Mouse (Mus musculus) yolk sac, embryonic 10.5 days (tissue): ENCODE data around the gene Esp6.
"Not testable (repeated sequence)": the region's sequence is repeated elsewhere in the genome, so short reads cannot be mapped to it uniquely, and the experiment has no call there.

Source experiments
- DNase-seq: peaks from one replicate; pipeline ENCODE4 v3.0.0-alpha.2; 2017; ENCODE audit warnings: low spot score

The Esp6 gene

GRCm38 (mm10) chr17:40561207-40561606, at the start of gene Esp6:
Gene Esp6, plus strand, starts transcription at chr17:40561507.
- DNase-seq, result no peak

- no peak for DNase-seq
Measured at GRCm38 (mm10) chr17:40519818-40520217, 41.5 kb upstream of the Esp6 start, which contains the start of gene Esp8. Gene Esp8, plus strand, starts transcription at chr17:40520022.

GRCm38 (mm10) chr17:40529813-40530212, 31.5 kb upstream of the Esp6 start:
- no peak for DNase-seq

DNA sequence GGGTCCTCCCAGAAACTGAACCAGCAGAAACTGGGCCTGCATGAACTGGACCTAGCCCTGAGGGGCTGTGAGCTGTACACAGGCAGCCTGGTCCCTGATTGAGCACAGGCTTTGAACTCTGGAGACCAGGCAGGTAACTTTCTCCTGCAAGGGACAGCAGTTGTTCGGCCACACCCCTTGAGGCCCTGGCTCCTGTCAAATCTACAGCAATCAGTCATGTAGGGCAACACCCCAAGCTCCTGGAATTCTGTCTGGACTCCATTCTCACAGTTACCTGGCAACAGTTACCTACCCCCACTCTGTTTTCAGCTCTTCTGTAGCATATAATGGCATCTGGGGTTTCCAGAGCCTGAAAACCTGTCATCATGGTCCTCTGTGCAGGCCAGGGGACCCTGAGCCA, 30.2 kb upstream of the Esp6 start:
- no peak for DNase-seq

DNA sequence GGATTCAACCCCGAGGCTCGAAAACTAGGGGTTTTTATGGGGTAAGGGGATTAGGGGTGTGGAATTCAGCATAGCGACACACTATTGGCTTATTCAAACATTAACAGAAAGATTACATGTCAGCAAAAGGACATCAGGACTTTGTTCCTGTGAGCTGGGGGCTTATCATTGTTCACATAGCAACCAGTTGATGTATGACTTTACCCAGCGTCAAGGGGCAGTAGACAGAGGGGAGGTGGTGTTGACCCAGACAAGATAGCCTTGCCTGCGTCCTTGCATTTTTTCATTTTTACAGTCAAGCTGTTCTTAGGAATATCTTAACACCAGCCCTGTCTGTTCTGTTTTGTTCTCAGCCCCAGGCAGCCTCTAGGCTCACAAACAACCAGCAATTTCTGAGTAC, 14.3 kb upstream of the Esp6 start:
- peak; percentile 18 for DNase-seq

- DNase-seq, result no peak
Measured at GRCm38 (mm10) chr17:40553470-40553869, 7.8 kb upstream of the Esp6 start.

DNA sequence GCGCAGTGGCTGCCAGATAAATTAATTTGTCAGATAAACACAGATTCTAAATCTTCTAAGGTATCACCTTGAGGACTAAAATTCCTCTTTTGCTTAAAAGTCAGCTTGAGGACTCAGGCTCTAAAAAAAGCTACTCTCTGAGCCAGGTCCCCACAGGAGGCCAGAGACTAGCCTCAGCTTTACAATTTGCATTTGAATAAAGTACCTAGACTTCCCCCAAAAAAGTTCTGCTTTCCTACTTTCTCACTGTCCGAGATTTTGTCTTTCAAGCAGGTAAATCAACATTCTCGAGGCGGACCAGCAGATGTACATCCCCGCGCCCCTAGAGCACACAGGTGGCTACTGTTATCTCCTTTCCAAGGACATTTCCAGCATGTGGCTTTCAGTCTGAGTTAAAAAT, 22.6 kb downstream of the Esp6 start:
- DNase-seq, result not testable (repeated sequence)

GRCm38 (mm10) chr17:40591297-40591696, 30.0 kb downstream of the Esp6 start:
- DNase-seq, result no peak

- DNase-seq, result no peak
Measured at GRCm38 (mm10) chr17:40598294-40598693, 37.0 kb downstream of the Esp6 start, which contains the start of gene Esp4. Gene Esp4, plus strand, starts transcription at chr17:40598594.
